Mouse (Mus musculus) lung, adult 18-20 months (tissue): ENCODE results near the gene Selenov.
A peak's percentile ranks its signal among the peaks of the same experiment; 100 is the strongest.

Experiments
- DNase-seq, 2 experiments: peaks; one replicate each; pipeline ENCODE4 v3.0.0; 2022; ENCODE audit warnings: mixed read lengths in 2 of 2

Selenov gene

GRCm38 (mm10) chr7:28290638-28291590 is at the start of gene Selenov:
Gene Selenov (minus strand): TSS chr7:28291186.
- DNase-seq = no peak

DNA sequence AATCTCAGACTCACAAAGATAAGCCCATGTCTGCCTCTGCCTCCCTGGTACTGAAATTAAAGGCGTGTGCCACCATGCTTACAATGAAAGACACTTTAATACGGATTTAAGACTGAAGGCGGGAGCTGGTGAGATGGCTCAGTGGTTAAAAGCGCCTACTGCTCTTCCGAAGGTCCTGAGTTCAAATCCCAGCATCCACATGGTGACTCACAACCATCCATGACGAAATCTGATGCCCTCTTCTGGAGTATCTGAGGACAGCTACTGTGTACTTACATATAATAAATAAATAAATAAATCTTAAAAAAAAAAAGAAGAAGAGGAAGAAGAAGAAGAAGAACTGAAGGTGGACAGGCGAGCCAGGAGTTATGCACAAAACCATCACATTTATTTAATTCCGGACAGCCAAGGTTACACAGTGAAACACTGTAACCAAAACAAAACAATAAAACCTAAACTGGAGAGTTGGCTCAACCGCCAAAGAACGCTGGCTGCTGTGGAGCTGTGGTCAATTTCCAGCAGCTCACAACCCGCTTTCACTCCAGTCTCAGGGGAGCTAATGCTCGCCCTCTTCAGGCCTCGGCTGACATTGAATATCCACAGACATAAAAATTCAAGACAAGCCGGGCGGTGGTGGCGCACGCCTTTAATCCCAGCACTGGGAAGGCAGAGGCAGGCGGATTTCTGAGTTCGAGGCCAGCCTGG is 48.4 kb upstream of the Selenov start:
- peak; percentile 68 to 73 for DNase-seq

- peak; percentile 99 for DNase-seq
Observed at GRCm38 (mm10) chr7:28338108-28338998, 47.4 kb upstream of the Selenov start, which contains the start of gene Supt5. Gene Supt5 (minus strand): TSS chr7:28338746.

GRCm38 (mm10) chr7:28335471-28335870 is 44.5 kb upstream of the Selenov start:
- no peak for DNase-seq

GRCm38 (mm10) chr7:28334534-28334933 is 43.5 kb upstream of the Selenov start:
- no peak for DNase-seq

DNA sequence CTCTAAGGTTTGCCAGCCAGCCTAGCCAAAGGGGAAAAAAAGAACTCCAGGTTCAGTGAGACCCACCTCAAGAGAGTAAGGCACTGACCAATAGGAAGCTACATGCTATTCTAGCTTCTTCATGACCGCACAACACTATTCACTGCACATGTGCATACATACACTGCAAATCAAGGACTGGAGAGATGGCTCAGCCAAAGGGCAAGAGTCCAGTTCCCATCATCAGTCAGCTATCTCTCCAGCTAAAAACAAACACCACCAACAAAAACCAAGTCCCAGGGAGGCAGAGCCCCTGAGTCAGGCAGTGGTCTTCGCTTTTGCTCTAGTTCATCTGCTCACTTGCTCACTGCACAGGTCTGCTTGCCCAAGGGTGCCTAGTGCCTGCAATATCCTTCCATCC is 37.3 kb upstream of the Selenov start:
- DNase-seq = no peak

GRCm38 (mm10) chr7:28326457-28326856 is 35.5 kb upstream of the Selenov start:
- DNase-seq = no peak

DNA sequence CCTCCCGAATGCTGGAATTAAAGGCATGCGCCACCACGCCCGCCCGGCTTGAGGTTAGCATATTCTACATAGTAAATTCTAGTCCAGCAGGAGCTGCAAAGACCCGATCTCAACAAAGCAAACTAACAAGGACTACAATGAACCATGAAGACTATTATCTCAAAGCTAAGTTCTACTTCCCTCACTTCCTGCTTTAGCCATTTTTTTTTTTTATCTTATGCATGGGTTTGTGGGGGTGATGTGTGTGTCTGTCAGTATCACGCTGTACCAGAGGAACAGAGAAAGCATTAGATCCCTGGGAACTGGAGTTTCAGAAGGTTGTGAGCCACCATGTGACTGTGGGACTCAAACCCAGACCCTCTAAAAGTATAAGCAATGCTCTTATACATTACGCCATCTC is 34.3 kb upstream of the Selenov start:
- no peak for DNase-seq

DNA sequence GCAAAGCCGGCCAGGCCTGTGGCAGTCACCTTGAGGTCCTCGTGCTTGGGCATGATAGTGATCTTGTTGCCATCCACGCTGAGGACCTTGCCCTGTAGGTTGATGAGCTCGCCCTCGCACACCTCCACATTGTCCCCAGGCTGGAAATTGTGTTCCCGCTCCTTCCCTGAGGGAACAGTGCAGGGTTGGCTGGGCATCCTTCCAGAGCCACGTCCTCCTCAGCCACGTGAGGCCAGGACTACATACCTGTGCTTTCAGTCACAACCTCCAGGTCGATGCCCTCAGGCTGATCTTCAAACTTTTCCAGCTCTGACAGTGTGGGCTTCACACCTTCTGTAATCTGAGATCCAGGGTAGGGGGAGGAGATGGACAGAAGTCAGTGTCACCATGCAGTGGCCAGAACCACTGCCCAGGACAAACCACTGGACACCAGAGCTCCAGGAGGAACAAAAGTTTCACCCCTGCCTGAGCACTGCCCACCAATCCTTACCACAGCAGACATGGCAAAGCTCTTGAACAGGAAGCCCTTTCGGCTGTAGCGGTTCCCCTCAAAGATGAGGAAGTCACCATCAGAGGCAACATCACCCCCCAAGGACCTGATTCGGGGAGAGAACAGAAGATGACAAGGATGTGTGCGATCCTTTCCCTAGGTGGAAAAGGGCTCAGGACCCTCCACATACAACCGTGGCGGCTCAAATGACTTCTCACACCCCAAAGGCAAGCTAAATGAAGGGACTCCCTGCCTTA is 31.2 kb upstream of the Selenov start:
- DNase-seq = no peak

- no peak for DNase-seq
Observed at GRCm38 (mm10) chr7:28318714-28319113, 27.7 kb upstream of the Selenov start.

- DNase-seq = no peak
Observed at GRCm38 (mm10) chr7:28318036-28318435, 27.1 kb upstream of the Selenov start.

DNA sequence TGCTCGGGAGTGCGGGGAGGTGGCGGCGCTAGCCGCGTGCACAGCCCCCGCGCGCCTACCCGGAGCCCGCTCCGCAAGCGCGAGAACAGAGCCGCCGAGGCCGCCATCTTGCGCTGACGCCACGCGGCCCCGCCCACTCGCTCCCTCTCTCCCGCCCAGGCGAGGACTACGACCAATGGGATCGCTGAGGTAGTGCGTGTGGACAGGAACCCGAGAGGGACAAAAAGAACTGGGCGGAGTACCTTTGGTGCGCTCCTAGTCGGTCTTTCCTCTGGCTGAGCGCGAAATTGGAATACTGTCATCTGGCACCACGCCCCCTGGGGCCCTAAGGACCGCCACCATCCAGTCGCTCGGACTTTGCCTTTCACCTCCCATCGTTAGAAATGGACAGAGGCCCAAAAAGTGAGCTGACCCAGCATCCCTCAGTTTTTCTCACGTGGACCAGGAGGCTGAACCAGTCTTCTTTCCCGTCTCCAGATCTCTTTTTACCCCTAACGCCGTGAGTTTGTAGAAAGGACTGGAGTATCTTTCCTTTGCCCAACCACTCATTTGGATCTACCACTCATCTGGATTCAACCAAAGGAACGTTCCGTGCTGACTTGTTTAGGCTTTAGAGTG is 21.0 kb upstream of the Selenov start, which contains the start of gene Timm50:
Gene Timm50 (minus strand): TSS at position 147 of the 618 bp plus-strand sequence.
- DNase-seq = peak; percentile 98

DNA sequence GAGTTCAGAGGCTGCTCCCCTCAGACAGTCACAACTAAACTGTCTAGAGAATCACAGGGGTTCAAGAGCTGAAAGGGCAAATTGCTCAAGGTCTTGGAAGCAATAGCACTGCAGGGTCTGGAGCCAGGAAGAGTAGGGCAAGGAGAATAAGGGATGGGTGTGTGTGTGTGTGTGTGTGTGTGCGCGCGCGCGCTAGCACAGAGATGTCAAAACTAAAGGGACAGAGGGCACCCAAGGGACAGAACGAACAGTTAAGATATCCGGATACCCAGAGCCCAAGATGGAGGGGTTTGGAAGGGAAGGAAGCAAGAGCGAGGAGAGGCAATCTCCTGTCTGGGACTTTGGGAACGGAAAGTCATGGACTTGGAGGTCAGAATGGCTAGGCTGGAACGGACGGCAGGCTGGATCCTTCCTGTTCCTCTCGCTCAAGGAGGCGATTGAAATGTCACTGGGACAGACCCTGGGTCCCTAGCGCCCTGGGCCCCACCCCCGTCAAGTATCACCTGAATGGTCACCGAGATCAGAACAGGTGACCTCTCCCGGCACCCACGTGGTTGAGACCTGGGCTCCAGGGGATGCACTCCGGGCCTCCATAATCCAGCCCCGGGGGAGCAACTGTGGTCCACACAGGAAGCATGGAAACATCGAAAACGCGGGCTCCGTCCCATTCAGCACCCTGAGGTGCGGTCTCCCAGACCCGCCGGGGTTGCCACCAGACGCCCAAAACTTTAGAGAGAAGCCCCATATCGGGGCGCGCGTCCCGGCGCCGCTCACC is 20.4 kb upstream of the Selenov start:
- DNase-seq = peak in 1 of 2 experiments; percentile 36

DNA sequence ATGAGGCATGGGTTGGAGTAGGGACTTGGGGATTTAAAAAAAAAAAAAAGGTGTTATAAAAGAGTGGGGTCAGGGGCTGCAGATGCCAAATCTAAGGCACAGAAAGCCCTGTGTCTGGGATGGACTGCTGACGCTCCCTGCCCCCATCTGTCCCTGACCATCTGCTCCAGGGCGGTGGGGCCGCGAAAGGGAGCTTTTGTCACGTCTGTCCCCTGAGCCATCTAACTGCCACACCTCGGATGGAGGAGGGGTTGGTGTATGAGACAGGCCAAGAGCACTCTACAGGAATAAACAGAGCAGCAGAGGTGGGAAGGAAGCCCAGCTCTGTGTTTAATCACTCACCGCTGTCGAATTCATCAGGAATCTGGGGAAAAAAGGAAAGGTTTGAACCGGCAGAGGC is 18.8 kb upstream of the Selenov start:
- no peak for DNase-seq

GRCm38 (mm10) chr7:28306216-28306615 is 15.2 kb upstream of the Selenov start:
- no peak for DNase-seq

DNA sequence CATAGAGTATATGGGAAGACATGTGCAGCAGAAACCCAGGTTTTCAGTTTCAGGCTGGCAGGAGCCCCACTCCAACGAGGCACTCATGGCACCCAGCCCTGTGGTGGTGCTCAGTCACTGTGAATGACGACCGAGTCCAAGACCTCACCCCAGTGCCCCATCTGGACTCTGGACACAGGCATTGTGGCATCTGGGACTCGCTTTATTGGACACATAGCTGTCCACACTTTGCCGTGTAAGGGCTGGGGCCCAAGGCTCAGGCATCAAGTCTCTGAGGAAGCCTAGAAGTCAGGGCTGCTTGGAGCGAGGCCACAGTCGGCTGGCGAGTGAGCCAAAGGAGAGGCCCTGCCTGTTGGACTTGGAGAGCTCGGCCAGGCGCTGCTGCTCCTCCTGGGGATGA is 14.7 kb upstream of the Selenov start:
- DNase-seq = no peak

- DNase-seq = peak; percentile 32 to 48
Observed at GRCm38 (mm10) chr7:28301616-28302433, 10.8 kb upstream of the Selenov start, which contains the start of gene Dll3. Gene Dll3 (minus strand): TSS chr7:28302238.

DNA sequence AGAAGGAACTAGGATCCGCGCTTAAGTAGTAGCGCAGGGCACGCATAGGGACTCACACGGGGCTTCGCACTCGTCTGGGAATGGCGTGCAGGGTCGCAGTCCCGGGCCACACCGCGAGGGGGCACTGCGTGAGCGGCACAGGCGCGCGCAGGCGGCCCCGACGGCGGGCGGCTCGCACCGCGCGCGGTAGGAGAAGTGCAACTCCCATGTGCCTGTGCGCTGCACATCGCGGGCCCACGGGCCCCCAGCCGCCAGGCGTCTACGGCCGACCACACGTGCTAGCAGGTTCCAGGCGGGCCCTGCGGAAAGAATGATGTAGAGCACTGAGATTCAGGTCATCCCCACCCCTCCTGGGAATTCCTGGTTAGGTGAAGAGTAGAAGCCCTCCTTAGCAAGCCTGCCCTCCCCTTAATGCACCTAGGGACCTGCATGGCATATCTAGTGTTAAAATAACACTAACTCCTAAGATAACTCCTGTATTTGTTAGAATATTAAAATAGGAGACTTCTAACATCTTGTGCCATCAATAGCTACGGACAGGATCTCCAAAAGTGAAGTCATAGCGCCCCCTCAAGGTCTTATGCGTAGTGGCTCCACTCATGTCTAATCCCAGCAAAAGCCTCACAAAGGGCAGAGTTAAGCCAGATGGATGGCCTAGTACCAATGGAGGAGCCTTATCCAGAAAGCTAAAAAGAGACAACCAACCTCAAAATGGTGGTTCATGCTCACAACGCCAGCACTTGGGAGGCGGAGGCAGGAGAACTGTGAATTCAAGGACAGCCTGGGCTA is 8.0 kb upstream of the Selenov start:
- DNase-seq = peak in 1 of 2 experiments; percentile 29

- peak; percentile 27 to 39 for DNase-seq
Observed at GRCm38 (mm10) chr7:28294481-28294880, 3.5 kb upstream of the Selenov start.
